Mouse (Mus musculus) lung, adult 2 months (tissue): Measurements from ENCODE around the gene Hoxd10.

Experiments used
- CTCF ChIP-seq: fragments of 200-500 bp; IDR thresholded peaks from 2 replicates; pipeline ENCODE4 v1.5.1; 2011; ENCODE audit warnings: mild to moderate bottlenecking, low read length, control low read depth; ENCODE audit not compliant: insufficient read depth
- POLR2A ChIP-seq: fragments of 200-500 bp; IDR thresholded peaks from 2 replicates; pipeline ENCODE4 v1.6.1; 2011; ENCODE audit warnings: low read depth, mild to moderate bottlenecking, control low read depth, low read length, borderline replicate concordance; ENCODE audit errors: extremely low read depth

DNA sequence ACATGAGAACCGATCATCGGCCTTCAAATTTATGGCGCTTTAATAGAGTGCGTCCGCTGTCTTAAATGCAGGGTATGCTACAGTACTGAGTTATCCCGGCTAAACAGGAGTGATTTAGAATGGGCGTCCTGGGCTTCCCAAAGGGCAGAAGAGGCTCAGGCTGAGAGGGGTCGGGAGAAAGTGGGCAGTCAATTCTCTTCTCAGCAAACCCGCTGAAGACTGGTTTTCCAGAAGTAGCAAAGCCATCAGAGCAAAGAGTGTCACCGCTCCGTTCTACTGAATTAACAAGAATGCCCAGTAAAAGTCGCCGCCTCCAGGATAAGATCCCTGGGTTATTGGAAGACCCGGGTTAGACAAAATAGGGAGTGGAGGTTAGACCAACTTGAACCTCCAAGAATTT lies 48.1 kb downstream of the Hoxd10 start:
- TF ChIP-seq CTCF = no peak
- TF ChIP-seq POLR2A = no peak
